Mouse (Mus musculus): ENCODE measurements at regions not wholly inside any gene's neighbourhood (a gene's known extent, or its start where the extent isn't known, plus 50 kb on each side); places are given as distances from the start of the nearest gene placed in this dataset.

GRCm38 (mm10) chr15:88491091-88491366 is 109.1 kb upstream of the Zdhhc25 start:
- Histone ChIP-seq H3K4me2 (no peak overlapping the region), H3K27me3 (no peaks in the 10 kb centered on the region), H3K9me3 (no peaks in the 10 kb centered on the region), H3K36me3 (no peaks in the 10 kb centered on the region), H3K9ac (no peak overlapping the region), H3K4me3 (no peak overlapping the region), H3K27ac (no peak overlapping the region), H3K4me1 (no peaks in the 10 kb centered on the region)
- WGBS = 48% methylated on average over 5 of the region's 5 CpGs
- no peak for ATAC-seq (ENCODE audit: insufficient number of reproducible peaks, insufficient read depth, low FRiP score, low TSS enrichment, low read depth)

GRCm38 (mm10) chr15:88497957-88498356 is 102.1 kb upstream of the Zdhhc25 start:
- no peak overlapping the region for H3K9ac ChIP-seq
- no peak overlapping the region for H3K4me3 ChIP-seq
- H3K36me3 ChIP-seq = no peaks in the 10 kb centered on the region
- ATAC-seq (ENCODE audit: insufficient number of reproducible peaks, insufficient read depth, low FRiP score, low TSS enrichment, low read depth) = no peak
- H3K4me2 ChIP-seq = no peak overlapping the region
- H3K27ac ChIP-seq = no peak overlapping the region
- whole genome bisulfite sequencing = 84% methylated on average over 7 of the region's 7 CpGs
- H3K4me1 ChIP-seq = no peaks in the 10 kb centered on the region
- no peaks in the 10 kb centered on the region for H3K27me3 ChIP-seq
- H3K9me3 ChIP-seq = no peaks in the 10 kb centered on the region

GRCm38 (mm10) chr15:88502311-88502710 is 97.8 kb upstream of the Zdhhc25 start:
- Histone ChIP-seq H3K4me3 (no peak overlapping the region), H3K4me2 (no peak overlapping the region), H3K9me3 (no peaks in the 10 kb centered on the region), H3K27me3 (no peaks in the 10 kb centered on the region), H3K9ac (no peak overlapping the region), H3K4me1 (no peaks in the 10 kb centered on the region), H3K36me3 (no peaks in the 10 kb centered on the region), H3K27ac (no peak overlapping the region)
- 87% methylated on average over 2 of the region's 2 CpGs for WGBS
- ATAC-seq (ENCODE audit: insufficient number of reproducible peaks, insufficient read depth, low FRiP score, low TSS enrichment, low read depth) = no peak

DNA sequence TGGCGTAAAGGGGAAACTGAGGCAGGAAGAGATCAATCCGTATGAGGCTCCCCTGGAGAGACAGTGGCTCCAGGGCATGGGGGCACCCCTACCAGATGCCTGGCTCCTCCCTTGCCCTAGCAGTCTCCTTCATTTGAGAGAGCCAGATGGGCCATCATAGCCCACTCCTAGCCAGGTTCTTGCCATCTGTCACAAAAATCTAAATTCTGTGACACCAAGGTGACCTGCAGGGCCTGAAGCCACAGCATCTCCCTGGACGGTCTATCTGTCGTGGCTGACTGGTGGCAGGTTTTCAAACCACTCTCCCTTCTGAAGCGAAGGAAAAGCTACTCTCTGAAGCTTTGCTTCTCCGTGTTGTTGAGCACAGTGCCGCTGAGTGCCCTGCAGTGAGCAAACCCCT is 96.2 kb upstream of the Zdhhc25 start:
- Histone ChIP-seq H3K4me3 (no peak overlapping the region), H3K4me2 (no peak overlapping the region), H3K9me3 (no peaks in the 10 kb centered on the region), H3K4me1 (no peaks in the 10 kb centered on the region), H3K27me3 (no peaks in the 10 kb centered on the region), H3K36me3 (no peaks in the 10 kb centered on the region), H3K27ac (no peak overlapping the region), H3K9ac (no peak overlapping the region)
- WGBS = 69% methylated on average over 7 of the region's 7 CpGs
- no peak for ATAC-seq (ENCODE audit: insufficient number of reproducible peaks, insufficient read depth, low FRiP score, low TSS enrichment, low read depth)

DNA sequence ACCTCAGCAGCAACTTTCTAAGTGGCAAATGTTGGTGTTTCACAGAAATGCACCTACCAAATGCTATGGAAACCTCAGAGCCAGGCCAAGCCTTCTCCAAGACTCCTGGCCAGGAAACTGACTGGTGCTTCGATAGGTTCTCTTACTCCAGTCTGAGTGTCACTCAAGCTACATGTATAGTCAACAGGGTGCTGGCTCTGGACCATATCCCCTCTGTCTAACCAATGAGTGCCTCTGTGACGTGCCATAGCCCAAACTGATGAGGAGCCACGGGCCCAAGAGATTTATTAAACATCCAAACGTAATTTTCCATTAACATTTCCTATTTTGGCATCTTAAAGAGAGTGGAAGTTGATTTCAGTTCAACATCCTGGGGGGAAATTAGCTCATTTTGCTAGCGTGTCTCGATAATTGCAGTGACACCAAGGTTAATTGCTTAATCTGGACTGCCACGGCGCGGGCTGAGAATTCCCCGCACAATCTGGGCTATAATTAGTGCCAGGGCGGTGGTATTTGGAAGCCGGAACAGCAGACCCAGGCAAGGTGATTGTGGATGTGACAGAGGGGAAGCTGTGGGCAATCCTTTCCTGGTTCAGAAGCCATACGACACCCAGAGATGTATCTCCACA is 94.5 kb upstream of the Zdhhc25 start:
- H3K9ac ChIP-seq = no peak overlapping the region
- no peaks in the 10 kb centered on the region for H3K4me1 ChIP-seq
- no peaks in the 10 kb centered on the region for H3K9me3 ChIP-seq
- H3K36me3 ChIP-seq = no peaks in the 10 kb centered on the region
- H3K4me3 ChIP-seq = no peak overlapping the region
- ATAC-seq (ENCODE audit: insufficient number of reproducible peaks, insufficient read depth, low FRiP score, low TSS enrichment, low read depth) = no peak
- H3K4me2 ChIP-seq = no peak overlapping the region
- 43% methylated on average over 13 of the region's 13 CpGs for WGBS
- H3K27me3 ChIP-seq = no peaks in the 10 kb centered on the region
- no peak overlapping the region for H3K27ac ChIP-seq

DNA sequence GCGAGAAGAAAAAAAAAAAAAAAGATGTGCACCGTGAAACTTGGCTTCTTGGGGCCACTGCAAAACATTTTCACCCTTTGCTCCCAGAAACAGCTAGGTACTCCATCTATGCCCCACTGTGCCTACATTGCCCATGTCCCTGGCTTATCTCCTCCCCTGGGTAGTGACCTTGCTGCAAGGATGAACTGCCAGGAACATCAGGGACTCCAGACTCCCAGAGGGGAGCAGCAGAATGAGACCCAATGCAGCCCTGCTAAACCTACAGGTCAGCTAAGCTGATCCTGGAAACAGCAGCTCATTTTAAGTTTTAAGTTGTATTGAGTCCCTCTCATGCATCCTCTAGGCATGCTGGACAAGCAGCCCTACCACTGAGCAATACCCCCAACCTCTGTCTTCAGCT is 92.2 kb upstream of the Zdhhc25 start:
- no peaks in the 10 kb centered on the region for H3K27me3 ChIP-seq
- 18% methylated on average over 2 of the region's 2 CpGs for WGBS
- no peak overlapping the region for H3K27ac ChIP-seq
- H3K9me3 ChIP-seq = no peaks in the 10 kb centered on the region
- no peak overlapping the region for H3K9ac ChIP-seq
- H3K4me1 ChIP-seq = no peaks in the 10 kb centered on the region
- no peak overlapping the region for H3K4me3 ChIP-seq
- no peaks in the 10 kb centered on the region for H3K36me3 ChIP-seq
- no peak for ATAC-seq (ENCODE audit: insufficient number of reproducible peaks, insufficient read depth, low FRiP score, low TSS enrichment, low read depth)
- no peak overlapping the region for H3K4me2 ChIP-seq

DNA sequence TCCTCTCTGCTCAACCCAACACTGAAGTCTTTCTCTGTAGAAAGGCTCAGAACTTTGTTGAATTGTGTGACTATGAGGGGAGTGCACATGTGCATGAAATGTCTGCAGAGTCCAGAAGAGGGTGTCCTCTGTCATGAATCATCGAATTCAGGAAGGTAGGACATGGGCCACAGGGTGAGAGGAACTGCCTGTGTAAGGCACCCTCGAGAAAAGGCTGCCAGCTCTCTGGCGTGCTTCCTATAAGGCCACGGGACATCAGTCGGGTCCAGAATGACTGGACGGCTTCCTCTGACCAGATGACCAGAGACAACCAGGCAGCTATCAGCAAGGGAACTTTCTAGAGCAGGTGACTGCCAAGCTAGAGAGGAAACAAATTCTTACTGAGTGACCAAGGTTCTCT is 91.1 kb upstream of the Zdhhc25 start:
- Histone ChIP-seq H3K4me1 (no peaks in the 10 kb centered on the region), H3K27me3 (no peaks in the 10 kb centered on the region), H3K36me3 (no peaks in the 10 kb centered on the region), H3K4me2 (no peak overlapping the region), H3K9ac (no peak overlapping the region), H3K27ac (no peak overlapping the region), H3K9me3 (no peaks in the 10 kb centered on the region), H3K4me3 (no peak overlapping the region)
- 80% methylated on average over 6 of the region's 6 CpGs for WGBS
- no peak for ATAC-seq (ENCODE audit: insufficient number of reproducible peaks, insufficient read depth, low FRiP score, low TSS enrichment, low read depth)

GRCm38 (mm10) chr15:88509626-88510025 is 90.5 kb upstream of the Zdhhc25 start:
- H3K4me2 ChIP-seq = no peak overlapping the region
- ATAC-seq (ENCODE audit: insufficient number of reproducible peaks, insufficient read depth, low FRiP score, low TSS enrichment, low read depth) = no peak
- H3K27me3 ChIP-seq = no peaks in the 10 kb centered on the region
- no peaks in the 10 kb centered on the region for H3K4me1 ChIP-seq
- H3K36me3 ChIP-seq = no peaks in the 10 kb centered on the region
- WGBS = 81% methylated on average over 2 of the region's 2 CpGs
- H3K4me3 ChIP-seq = no peak overlapping the region
- H3K27ac ChIP-seq = no peak overlapping the region
- no peaks in the 10 kb centered on the region for H3K9me3 ChIP-seq
- no peak overlapping the region for H3K9ac ChIP-seq

GRCm38 (mm10) chr15:88514091-88514490 is 86.0 kb upstream of the Zdhhc25 start:
- Histone ChIP-seq H3K36me3 (no peaks in the 10 kb centered on the region), H3K9me3 (no peaks in the 10 kb centered on the region), H3K4me1 (no peaks in the 10 kb centered on the region), H3K4me3 (no peak overlapping the region), H3K4me2 (no peak overlapping the region), H3K27me3 (no peaks in the 10 kb centered on the region), H3K27ac (no peak overlapping the region), H3K9ac (no peak overlapping the region)
- ATAC-seq (ENCODE audit: insufficient number of reproducible peaks, insufficient read depth, low FRiP score, low TSS enrichment, low read depth) = no peak
- WGBS = 94% methylated on average over 5 of the region's 5 CpGs

- 74% methylated on average over 1 of the region's 1 CpGs for WGBS
- Histone ChIP-seq H3K36me3 (no peaks in the 10 kb centered on the region), H3K27ac (no peak overlapping the region), H3K4me1 (no peaks in the 10 kb centered on the region), H3K27me3 (no peaks in the 10 kb centered on the region), H3K4me2 (no peak overlapping the region), H3K9me3 (no peaks in the 10 kb centered on the region), H3K4me3 (no peak overlapping the region), H3K9ac (no peak overlapping the region)
- no peak for ATAC-seq (ENCODE audit: insufficient number of reproducible peaks, insufficient read depth, low FRiP score, low TSS enrichment, low read depth)
Observed at GRCm38 (mm10) chr15:88531218-88531617, 68.9 kb upstream of the Zdhhc25 start.

DNA sequence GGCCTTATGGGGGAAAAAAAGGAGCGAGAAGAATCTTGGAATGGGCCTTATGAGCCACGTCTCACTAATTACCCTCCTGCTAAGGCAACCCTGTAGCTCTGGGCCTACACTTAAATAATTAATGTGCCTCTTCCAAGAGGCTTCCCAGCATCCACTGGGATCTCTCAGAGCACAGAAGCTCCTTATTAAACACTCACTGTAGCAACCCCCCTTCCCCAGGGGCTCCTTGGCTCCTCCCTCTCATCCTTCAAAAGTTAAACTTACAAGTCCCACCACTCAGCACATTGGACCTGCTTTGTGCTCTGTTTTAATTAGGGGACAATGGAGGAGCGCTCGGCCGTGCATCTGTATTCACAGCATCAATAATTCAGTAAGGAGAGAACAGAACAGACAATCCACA is 68.1 kb upstream of the Zdhhc25 start:
- ATAC-seq (ENCODE audit: insufficient number of reproducible peaks, insufficient read depth, low FRiP score, low TSS enrichment, low read depth) = no peak
- H3K9ac ChIP-seq = no peak overlapping the region
- no peaks in the 10 kb centered on the region for H3K4me1 ChIP-seq
- 72% methylated on average over 5 of the region's 5 CpGs for WGBS
- no peaks in the 10 kb centered on the region for H3K27me3 ChIP-seq
- H3K4me3 ChIP-seq = no peak overlapping the region
- no peaks in the 10 kb centered on the region for H3K36me3 ChIP-seq
- H3K9me3 ChIP-seq = no peaks in the 10 kb centered on the region
- no peak overlapping the region for H3K27ac ChIP-seq
- H3K4me2 ChIP-seq = no peak overlapping the region

- no peak for ATAC-seq (ENCODE audit: insufficient number of reproducible peaks, insufficient read depth, low FRiP score, low TSS enrichment, low read depth)
- WGBS = 82% methylated on average over 7 of the region's 7 CpGs
Observed at GRCm38 (mm10) chr15:88533354-88533753, 66.7 kb upstream of the Zdhhc25 start.

DNA sequence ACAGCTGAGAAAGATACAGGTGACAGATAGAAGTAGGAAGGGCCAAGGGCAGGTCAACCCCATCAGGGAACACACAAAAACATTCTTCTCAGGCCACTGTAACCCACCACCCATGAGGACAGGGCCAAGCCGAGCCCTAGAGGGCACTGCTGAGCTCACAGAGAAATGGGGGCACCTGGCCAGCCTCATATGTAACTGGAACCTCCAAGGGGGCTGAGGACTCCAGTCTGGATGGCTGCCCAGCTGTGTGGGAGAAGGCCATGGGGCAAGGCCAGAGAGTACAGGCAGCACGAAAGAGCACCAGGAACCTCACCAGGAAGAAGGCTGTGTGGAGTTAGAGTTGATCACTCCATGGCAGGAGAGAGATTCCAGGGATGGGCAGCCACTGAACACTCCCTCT is 64.6 kb upstream of the Zdhhc25 start:
- Histone ChIP-seq H3K27ac (no peak overlapping the region), H3K36me3 (no peaks in the 10 kb centered on the region), H3K9me3 (no peaks in the 10 kb centered on the region), H3K4me3 (no peak overlapping the region), H3K27me3 (no peaks in the 10 kb centered on the region), H3K9ac (no peak overlapping the region), H3K4me1 (no peaks in the 10 kb centered on the region), H3K4me2 (no peak overlapping the region)
- 72% methylated on average over 2 of the region's 2 CpGs for WGBS
- ATAC-seq (ENCODE audit: insufficient number of reproducible peaks, insufficient read depth, low FRiP score, low TSS enrichment, low read depth) = no peak

More at GRCm38 (mm10) chr15:88533354-88533753, 66.7 kb upstream of the Zdhhc25 start:
- H3K4me1 ChIP-seq = no peaks in the 10 kb centered on the region
- no peak overlapping the region for H3K27ac ChIP-seq
- no peaks in the 10 kb centered on the region for H3K36me3 ChIP-seq
- no peaks in the 10 kb centered on the region for H3K9me3 ChIP-seq
- no peak overlapping the region for H3K9ac ChIP-seq
- no peak overlapping the region for H3K4me2 ChIP-seq
- no peak overlapping the region for H3K4me3 ChIP-seq
- H3K27me3 ChIP-seq = no peaks in the 10 kb centered on the region
